Mouse (Mus musculus) natural killer cell, adult 2 months (primary cell): ENCODE measurements around the gene 9130204L05Rik.

Experiments
- DNase-seq, 2 experiments: peaks; one replicate each; pipeline ENCODE4 v3.0.0; 2022; ENCODE audit warnings: low spot score in 2 of 2

9130204L05Rik gene

GRCm38 (mm10) chr3:91090703-91091102 lies at the start of gene 9130204L05Rik:
TSS of gene 9130204L05Rik (minus strand) at chr3:91090803.
- DNase-seq = no peak

- no peak for DNase-seq
Observed at GRCm38 (mm10) chr3:91108696-91109095, 18.1 kb upstream of the 9130204L05Rik start.

- DNase-seq = no peak
Observed at GRCm38 (mm10) chr3:91059211-91059610, 31.4 kb downstream of the 9130204L05Rik start.

GRCm38 (mm10) chr3:91052654-91053053 lies 37.9 kb downstream of the 9130204L05Rik start:
- DNase-seq = no peak
